Mouse (Mus musculus): ENCODE data around the gene Preb.
A peak's percentile ranks its signal among the peaks of the same experiment; 100 is the strongest.

The Preb gene

GRCm38 (mm10) chr5:30921256-30922033 lies 38.7 kb downstream of the Preb start, which contains the start of gene Khk:
Gene Khk, plus strand, starts transcription at chr5:30921431.
- DNase-seq (ENCODE audit: low read depth, low spot score): peak; percentile 71

- no peak for DNase-seq (ENCODE audit: low read depth, low spot score)
Measured at GRCm38 (mm10) chr5:30920621-30921020, 39.5 kb downstream of the Preb start.

DNA sequence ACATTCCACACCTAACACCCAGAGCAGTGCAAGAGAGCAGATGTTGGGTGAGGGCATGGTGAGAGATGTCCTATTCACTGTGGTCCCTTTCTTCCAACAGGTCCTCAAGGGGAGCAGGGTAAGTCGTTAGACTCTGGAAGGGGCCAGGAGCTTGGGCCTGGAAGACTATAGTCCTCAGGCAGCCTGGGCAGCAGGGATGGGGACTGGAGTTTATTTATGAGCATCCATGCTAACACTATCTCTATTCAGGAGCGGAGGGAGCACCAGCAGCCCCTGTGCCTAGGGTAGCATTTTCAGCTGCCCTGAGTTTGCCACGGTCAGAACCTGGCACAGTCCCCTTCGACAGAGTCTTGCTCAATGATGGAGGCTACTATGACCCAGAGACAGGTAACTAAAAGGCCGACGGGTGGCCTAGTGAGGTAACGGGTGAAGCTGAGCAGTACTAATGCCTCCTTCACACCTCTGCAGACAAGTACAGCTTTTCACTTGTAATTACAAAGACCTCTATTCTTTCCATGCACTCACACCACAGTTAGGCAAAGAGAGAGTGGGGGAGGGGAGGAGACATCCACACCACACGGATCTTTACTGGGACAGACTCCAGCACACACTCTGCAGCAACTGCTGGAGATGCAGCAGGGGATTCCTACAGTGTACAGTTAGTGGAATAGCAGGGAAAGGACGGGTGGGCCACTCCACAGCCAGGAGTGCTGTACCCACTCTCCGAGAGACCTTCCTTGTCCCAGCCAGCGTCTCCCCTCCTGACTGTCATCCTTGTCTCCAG lies 40.1 kb downstream of the Preb start:
- no peak for DNase-seq (ENCODE audit: low read depth, low spot score)

DNA sequence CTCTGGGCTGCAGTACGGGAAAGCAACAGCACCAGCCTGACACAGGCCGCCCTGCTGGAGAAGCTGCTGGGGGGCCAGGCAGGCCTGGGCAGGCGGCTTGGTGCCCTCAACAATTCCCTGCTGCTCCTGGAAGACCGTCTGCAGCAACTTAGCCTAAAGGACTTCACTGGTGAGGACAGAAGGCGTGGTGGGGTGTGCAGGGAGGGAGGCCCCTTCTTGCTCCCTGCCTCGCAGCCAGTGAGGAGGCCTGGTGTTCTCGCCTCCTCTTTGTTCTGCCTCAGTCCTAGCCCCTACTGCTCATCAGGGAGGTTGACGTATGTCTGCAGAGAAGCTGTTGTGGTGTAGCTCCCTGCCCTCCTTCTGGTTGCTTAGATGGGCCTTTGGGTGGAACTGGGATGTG lies 41.5 kb downstream of the Preb start:
- DNase-seq (ENCODE audit: low read depth, low spot score): no peak

GRCm38 (mm10) chr5:30917891-30918670 lies 42.1 kb downstream of the Preb start:
- DNase-seq (ENCODE audit: low read depth, low spot score): no peak

- no peak for DNase-seq (ENCODE audit: low read depth, low spot score)
Measured at GRCm38 (mm10) chr5:30917348-30917747, 42.8 kb downstream of the Preb start.

DNA sequence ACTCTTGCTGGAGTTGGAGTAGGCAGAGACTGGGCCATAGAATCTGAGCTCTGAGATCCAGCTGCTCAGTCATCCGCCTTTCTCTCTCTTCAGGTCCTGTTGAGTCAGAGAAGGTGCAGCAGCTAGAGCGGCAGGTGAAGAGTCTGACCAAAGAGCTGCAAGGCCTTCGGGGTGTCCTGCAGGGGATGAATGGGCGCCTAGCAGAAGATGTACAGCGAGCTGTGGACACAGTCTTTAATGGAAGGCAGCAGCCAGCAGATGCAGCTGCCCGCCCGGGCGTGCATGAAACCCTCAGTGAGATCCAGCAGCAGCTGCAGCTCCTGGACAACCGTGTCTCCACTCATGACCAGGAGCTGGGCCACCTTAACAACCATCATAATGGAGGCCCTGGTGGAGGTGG lies 43.3 kb downstream of the Preb start:
- no peak for DNase-seq (ENCODE audit: low read depth, low spot score)

- peak; percentile 98 for DNase-seq (ENCODE audit: low read depth, low spot score)
Measured at GRCm38 (mm10) chr5:30915974-30916433, 44.2 kb downstream of the Preb start.

GRCm38 (mm10) chr5:30915456-30915855 lies 44.7 kb downstream of the Preb start:
- no peak for DNase-seq (ENCODE audit: low read depth, low spot score)

DNA sequence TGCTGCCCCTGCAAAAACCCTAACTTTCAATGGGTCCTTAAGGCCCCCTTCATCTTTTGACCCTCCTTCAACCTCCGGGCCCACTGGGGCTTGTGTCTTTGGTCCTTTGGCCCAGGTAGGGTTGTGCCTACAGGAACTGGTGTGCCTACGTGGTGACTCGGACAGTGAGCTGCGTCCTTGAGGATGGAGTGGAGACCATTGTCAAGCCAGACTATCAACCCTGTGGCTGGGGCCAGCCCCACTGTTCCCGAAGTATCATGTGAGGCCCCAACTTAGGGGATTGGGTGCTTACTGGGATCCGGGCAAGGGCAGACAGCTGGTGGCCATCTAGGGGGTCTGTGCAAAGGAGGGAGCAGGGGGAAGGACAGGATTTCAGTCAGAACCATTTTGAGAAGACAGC lies 45.3 kb downstream of the Preb start:
- no peak for DNase-seq (ENCODE audit: low read depth, low spot score)

GRCm38 (mm10) chr5:30914101-30914635 lies 46.0 kb downstream of the Preb start:
- DNase-seq (ENCODE audit: low read depth, low spot score): no peak

- no peak for DNase-seq (ENCODE audit: low read depth, low spot score)
Measured at GRCm38 (mm10) chr5:30913060-30913841, 46.9 kb downstream of the Preb start, which contains the start of gene Emilin1. Gene Emilin1, plus strand, starts transcription at chr5:30913402.

GRCm38 (mm10) chr5:30912156-30912555 lies 48.0 kb downstream of the Preb start:
- DNase-seq (ENCODE audit: low read depth, low spot score): no peak

DNA sequence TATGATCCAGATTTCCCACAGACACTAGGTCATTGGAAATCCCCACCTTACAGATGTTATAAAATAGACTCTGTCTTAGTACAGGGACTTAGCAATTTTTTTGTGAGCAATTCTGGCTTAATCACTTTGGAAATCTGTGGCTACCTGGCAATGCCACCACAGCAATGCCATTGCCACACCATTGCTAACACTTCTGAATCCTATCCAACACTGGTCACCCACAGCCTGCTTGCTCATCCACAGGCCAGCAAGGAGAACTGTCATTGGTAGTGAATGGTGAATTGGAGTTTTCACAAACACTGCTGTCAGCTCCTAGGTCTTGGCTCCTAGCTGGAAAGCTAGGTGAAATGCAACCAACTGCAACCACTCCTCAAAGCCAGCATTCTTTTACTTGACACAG lies 49.7 kb downstream of the Preb start:
- no peak for DNase-seq (ENCODE audit: low read depth, low spot score)

GRCm38 (mm10) chr5:30909863-30910262 lies 50.3 kb downstream of the Preb start:
- DNase-seq (ENCODE audit: low read depth, low spot score): no peak

DNA sequence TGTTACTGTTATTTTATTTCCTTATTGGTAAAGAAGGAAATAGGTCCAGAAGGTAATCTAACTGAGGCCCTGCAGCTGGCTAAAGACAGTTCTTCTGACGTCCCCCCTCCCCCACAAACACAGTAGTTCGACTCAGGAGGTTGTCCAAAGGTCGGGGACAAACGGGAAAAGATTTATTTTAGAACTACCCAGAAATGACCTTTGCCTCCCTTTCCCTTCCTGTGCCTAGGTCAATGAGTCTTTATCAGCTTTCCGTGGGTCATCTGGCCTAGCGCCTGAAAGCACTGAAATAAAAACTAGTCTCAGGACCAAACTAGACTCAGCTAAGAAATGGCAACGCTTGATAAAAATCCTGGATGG lies 50.9 kb downstream of the Preb start:
- no peak for DNase-seq (ENCODE audit: low read depth, low spot score)

DNA sequence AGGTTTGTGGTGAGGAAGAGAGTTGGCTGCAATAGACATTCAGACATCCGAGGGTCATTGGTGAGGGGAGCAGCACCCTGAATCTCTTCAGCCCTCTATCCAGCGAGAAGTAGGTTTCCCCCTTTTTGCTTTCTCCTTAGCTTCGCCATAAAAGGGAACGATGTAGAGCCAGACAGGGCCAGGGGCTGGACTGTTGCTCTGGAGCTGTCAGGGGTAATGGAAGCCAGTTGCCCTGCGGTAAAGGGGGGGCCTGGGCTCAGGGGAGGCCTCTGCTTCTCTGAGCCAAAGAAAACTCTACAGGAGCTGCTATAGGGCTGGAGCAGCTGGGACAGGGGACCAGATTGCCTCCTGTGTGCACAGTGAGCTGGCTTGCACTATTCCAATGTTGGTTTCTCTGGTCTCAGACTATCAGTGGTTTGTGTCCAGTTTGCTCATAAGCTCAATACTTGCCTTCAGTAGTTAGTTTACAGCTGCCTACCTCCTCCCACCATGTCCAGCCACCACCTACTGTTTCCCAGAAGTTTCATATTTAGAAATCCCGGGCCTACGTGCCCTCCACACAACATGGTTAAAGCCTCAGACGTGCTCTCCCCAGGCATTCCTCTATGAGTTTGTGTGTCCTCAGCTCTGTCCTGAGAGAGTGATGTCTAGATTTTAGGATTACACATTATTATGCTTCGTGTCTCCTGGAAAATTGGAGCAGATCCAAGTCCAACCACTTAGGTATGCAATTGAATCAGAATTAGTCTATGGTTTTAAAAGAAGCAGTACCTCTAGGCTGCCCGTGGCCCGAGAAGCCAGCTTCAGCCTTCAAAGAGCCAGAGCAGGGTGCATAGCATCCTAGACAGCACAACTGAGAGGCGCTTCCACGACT lies 51.5 kb downstream of the Preb start:
- no peak for DNase-seq (ENCODE audit: low read depth, low spot score)

DNA sequence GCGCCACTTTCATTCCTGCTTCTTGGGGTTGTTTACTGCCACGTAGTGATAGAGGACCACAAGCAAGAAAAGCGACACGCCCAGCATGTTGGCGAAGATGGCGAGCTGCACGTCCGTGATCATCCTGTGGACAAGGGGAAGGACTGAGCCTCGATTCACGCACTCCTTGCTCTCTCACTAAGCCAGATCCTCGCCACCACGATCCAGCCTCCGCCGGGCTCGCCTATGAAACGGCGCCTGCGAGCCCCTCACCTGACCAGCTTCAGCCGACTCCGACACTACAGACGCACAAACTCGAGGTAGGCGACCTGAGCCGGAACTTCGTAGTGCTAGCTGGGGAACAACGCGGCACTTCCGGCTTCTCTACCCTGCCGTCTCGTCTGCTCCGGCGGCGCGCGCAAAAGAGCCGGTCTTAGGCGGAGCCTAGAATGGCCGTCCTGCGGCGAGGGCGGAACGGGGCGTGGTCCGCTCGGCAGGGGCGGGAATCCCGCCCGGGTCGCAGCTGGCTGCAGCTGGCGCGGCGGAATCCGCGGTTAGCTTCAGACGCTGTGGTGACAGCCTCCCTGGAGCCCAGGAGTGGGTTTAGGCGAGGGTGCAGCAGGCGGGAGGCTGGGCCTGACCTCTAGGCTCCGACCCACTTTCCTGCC lies 52.6 kb downstream of the Preb start, which contains the start of gene Ost4:
Gene Ost4 (minus strand): TSS at position 376 of the 647 bp plus-strand sequence.
- DNase-seq (ENCODE audit: low read depth, low spot score): peak; percentile 95

DNA sequence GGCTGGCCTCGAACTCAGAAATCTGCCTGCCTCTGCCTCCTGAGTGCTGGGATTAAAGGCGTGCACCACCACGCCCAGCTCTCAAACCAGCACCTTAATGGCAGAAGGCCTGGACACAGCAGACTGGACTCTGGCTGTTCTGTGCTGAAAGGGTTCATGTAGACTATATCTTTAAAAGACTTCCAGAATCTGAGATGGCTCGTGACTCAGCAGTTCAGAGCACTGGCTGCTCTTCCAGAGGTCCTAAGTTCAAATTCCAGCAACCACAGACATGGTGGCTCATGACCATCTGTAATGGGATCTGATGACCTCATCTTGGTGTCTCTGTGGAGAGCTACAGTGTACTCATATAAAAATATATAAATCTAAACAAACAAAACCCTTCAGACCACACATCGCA lies 58.3 kb downstream of the Preb start:
- no peak for DNase-seq (ENCODE audit: low read depth, low spot score)

Measured in telencephalon, adult 2 months (tissue).